Mouse (Mus musculus): ENCODE measurements at regions not wholly inside any gene's neighbourhood (a gene's known extent, or its start where the extent isn't known, plus 50 kb on each side); places are given as distances from the start of the nearest gene placed in this dataset.

DNA sequence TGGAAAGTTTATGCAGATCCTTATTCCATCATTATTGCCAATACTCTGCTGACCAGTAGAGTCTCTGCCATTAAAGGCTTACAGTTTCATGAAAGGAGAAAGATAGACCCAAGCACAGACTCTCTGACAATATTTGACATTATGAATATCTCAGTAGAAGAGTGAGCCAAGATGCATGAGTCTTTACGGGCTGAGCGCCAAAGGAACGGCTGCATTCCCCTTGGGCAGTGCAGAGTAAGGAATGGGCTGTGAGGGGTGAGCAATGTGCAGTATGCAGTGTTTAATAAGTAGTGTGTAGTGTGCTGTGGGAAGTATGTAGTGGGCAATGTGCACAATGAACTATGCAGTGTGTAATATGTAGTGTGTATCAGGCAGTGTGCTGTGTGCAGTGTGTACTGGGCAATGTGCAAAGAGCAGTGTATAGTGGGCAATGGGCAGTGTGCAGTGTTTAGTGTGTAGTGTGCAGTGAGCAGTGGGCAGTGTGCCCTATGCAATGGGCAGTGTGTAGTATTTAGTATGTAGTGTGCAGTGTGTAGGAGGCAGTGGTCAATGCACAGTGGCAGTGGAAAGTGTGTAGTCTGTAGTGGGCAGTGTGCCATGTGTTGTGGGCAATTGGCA, 671.8 kb downstream of the 5730522E02Rik start:
- WGBS = 81% methylated on average over 3 of the region's 3 CpGs
- peak; percentile 35; the same call in 1 of the 2 replicates for ATAC-seq (ENCODE audit: low FRiP score, low TSS enrichment)

GRCm38 (mm10) chr11:25536069-25536468, 674.5 kb downstream of the 5730522E02Rik start:
- H3K27ac ChIP-seq (ENCODE audit: low read length) = no peak overlapping the region
- no peaks in the 10 kb centered on the region for H3K27me3 ChIP-seq (ENCODE audit: insufficient read depth, low read length)
- H3K4me3 ChIP-seq (ENCODE audit: low read length) = no peak overlapping the region
- H3K4me1 ChIP-seq (ENCODE audit: insufficient read depth, low read length) = no peaks in the 10 kb centered on the region
- H3K9me3 ChIP-seq (ENCODE audit: low read length) = no peaks in the 10 kb centered on the region
- WGBS = 71% methylated on average over 7 of the region's 7 CpGs
- ATAC-seq (ENCODE audit: low FRiP score, low TSS enrichment) = no peak
- H3K36me3 ChIP-seq (ENCODE audit: insufficient read depth, low read length) = no peaks in the 10 kb centered on the region
- no peak overlapping the region for H3K4me2 ChIP-seq (replicated peaks; ENCODE audit: low read depth, low read length)
- H3K9ac ChIP-seq (replicated peaks; ENCODE audit: low read length) = no peak overlapping the region

More for the DNA sequence above, 671.8 kb downstream of the 5730522E02Rik start:
- Histone ChIP-seq H3K4me2 (replicated peaks; ENCODE audit: low read depth, low read length) (no peak overlapping the region), H3K9ac (replicated peaks; ENCODE audit: low read length) (no peak overlapping the region), H3K27ac (ENCODE audit: low read length) (no peak overlapping the region), H3K36me3 (ENCODE audit: insufficient read depth, low read length) (no peaks in the 10 kb centered on the region), H3K4me3 (ENCODE audit: low read length) (no peak overlapping the region), H3K4me1 (ENCODE audit: insufficient read depth, low read length) (no peaks in the 10 kb centered on the region), H3K9me3 (ENCODE audit: low read length) (no peaks in the 10 kb centered on the region), H3K27me3 (ENCODE audit: insufficient read depth, low read length) (no peaks in the 10 kb centered on the region)

DNA sequence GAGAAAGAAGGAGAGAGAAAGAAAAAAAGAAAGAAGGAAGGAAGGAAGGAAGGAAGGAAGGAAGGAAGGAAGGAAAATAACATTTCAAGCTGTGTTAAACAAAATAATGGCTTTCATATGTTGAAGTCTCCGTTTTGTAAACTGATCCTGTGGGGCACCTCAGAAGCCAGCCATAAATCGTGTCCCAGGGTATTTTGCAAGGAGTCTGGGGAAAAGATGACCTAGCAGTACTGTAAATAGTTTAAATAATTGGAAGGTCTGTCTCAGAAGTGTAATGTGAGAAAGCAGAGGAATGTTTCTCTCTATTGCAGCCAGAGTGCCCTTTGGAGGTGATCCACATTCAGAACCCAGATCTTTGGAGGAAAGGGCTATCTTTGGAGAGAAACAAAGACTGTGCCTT, 677.5 kb downstream of the 5730522E02Rik start:
- no peak for ATAC-seq (ENCODE audit: low FRiP score, low TSS enrichment)
- H3K27ac ChIP-seq (ENCODE audit: low read length) = no peak overlapping the region

DNA sequence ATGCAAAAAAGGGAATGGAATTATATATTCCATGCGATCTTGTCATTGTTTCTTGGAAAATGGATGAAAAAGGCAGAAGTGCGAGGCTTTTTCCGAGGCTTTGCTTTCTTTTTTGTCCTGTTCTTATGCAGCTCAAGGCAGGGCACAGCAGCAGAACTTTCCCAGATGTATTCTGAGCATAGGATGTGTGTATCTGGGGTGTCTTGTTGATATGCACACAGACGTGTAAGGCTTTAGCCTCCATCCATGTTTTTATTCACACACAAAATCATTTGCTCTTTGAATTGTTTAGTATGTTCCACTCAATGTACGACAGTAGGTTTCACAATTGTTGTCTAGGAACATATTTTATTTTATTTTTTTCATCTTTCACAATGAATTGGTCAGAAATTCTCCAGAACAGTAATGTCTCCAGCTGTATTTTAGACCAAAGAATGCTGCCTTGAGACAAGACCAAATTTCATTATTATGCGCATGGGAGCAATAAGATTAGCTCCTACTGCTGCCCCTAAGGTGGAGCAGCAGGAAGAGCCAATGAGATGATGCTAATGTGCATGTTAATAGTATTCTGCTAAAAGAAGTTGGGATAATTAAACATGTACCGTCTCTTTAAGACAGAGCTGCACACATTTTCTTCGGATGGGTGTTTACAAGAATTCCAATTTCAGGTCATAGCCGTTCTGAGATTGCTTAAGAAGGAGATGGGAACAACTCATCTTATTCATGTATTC, 678.7 kb downstream of the 5730522E02Rik start:
- Histone ChIP-seq H3K9ac (replicated peaks; ENCODE audit: low read length) (no peak overlapping the region), H3K27ac (ENCODE audit: low read length) (no peak overlapping the region), H3K4me2 (replicated peaks; ENCODE audit: low read depth, low read length) (no peak overlapping the region), H3K27me3 (ENCODE audit: insufficient read depth, low read length) (no peaks in the 10 kb centered on the region), H3K9me3 (ENCODE audit: low read length) (no peaks in the 10 kb centered on the region), H3K4me1 (ENCODE audit: insufficient read depth, low read length) (no peaks in the 10 kb centered on the region), H3K4me3 (ENCODE audit: low read length) (no peak overlapping the region), H3K36me3 (ENCODE audit: insufficient read depth, low read length) (no peaks in the 10 kb centered on the region)
- WGBS = 80% methylated on average over 9 of the region's 9 CpGs
- no peak for ATAC-seq (ENCODE audit: low FRiP score, low TSS enrichment)

More for the DNA sequence above, 677.5 kb downstream of the 5730522E02Rik start:
- H3K27me3 ChIP-seq (ENCODE audit: insufficient read depth, low read length) = no peaks in the 10 kb centered on the region
- WGBS = 13% methylated on average over 2 of the region's 2 CpGs
- H3K36me3 ChIP-seq (ENCODE audit: insufficient read depth, low read length) = no peaks in the 10 kb centered on the region
- H3K9ac ChIP-seq (replicated peaks; ENCODE audit: low read length) = no peak overlapping the region
- H3K4me1 ChIP-seq (ENCODE audit: insufficient read depth, low read length) = no peaks in the 10 kb centered on the region
- no peak overlapping the region for H3K4me3 ChIP-seq (ENCODE audit: low read length)
- H3K4me2 ChIP-seq (replicated peaks; ENCODE audit: low read depth, low read length) = no peak overlapping the region
- H3K9me3 ChIP-seq (ENCODE audit: low read length) = no peaks in the 10 kb centered on the region

- no peak overlapping the region for H3K9ac ChIP-seq (replicated peaks; ENCODE audit: low read length)
- no peak overlapping the region for H3K27ac ChIP-seq (ENCODE audit: low read length)
- no peak overlapping the region for H3K4me2 ChIP-seq (replicated peaks; ENCODE audit: low read depth, low read length)
- WGBS = 69% methylated on average over 5 of the region's 5 CpGs
- H3K4me1 ChIP-seq (ENCODE audit: insufficient read depth, low read length) = no peaks in the 10 kb centered on the region
- no peak overlapping the region for H3K4me3 ChIP-seq (ENCODE audit: low read length)
- ATAC-seq (ENCODE audit: low FRiP score, low TSS enrichment) = no peak
- H3K36me3 ChIP-seq (ENCODE audit: insufficient read depth, low read length) = no peaks in the 10 kb centered on the region
- no peaks in the 10 kb centered on the region for H3K9me3 ChIP-seq (ENCODE audit: low read length)
- H3K27me3 ChIP-seq (ENCODE audit: insufficient read depth, low read length) = no peaks in the 10 kb centered on the region
Measured at GRCm38 (mm10) chr11:25528056-25528455, 682.5 kb downstream of the 5730522E02Rik start.

- Histone ChIP-seq H3K9ac (replicated peaks; ENCODE audit: low read length) (no peak overlapping the region), H3K4me1 (ENCODE audit: insufficient read depth, low read length) (no peaks in the 10 kb centered on the region), H3K4me2 (replicated peaks; ENCODE audit: low read depth, low read length) (no peak overlapping the region), H3K4me3 (ENCODE audit: low read length) (no peak overlapping the region), H3K36me3 (ENCODE audit: insufficient read depth, low read length) (no peaks in the 10 kb centered on the region), H3K9me3 (ENCODE audit: low read length) (no peaks in the 10 kb centered on the region), H3K27ac (ENCODE audit: low read length) (no peak overlapping the region), H3K27me3 (ENCODE audit: insufficient read depth, low read length) (no peaks in the 10 kb centered on the region)
- 72% methylated on average over 2 of the region's 2 CpGs for WGBS
- no peak for ATAC-seq (ENCODE audit: low FRiP score, low TSS enrichment)
Measured at GRCm38 (mm10) chr11:25518903-25519302, 691.7 kb downstream of the 5730522E02Rik start.

DNA sequence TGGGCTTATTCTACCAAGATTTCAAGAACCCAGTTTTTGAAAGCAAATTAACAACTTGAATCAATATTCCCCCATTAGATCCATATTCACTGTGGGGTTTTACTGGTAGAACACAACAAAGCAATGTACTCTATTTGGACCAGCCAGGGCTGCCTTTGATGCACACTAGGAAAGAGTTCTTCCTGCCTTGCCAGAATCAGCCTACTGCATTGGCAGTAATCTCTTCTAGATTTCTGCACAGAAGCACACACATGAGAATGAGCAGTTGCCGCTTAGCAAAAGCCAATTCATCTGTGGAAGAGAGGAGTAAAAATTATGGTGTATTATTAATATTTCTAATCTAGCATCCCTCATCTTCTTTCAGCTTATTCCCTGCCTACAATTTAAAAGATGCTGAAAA, 692.4 kb downstream of the 5730522E02Rik start:
- Histone ChIP-seq H3K27ac (ENCODE audit: low read length) (no peak overlapping the region), H3K9ac (replicated peaks; ENCODE audit: low read length) (no peak overlapping the region), H3K4me2 (replicated peaks; ENCODE audit: low read depth, low read length) (no peak overlapping the region), H3K9me3 (ENCODE audit: low read length) (no peaks in the 10 kb centered on the region), H3K27me3 (ENCODE audit: insufficient read depth, low read length) (no peaks in the 10 kb centered on the region), H3K4me3 (ENCODE audit: low read length) (no peak overlapping the region), H3K36me3 (ENCODE audit: insufficient read depth, low read length) (no peaks in the 10 kb centered on the region), H3K4me1 (ENCODE audit: insufficient read depth, low read length) (no peaks in the 10 kb centered on the region)
- WGBS = 93% methylated on average over 1 of the region's 1 CpGs
- no peak for ATAC-seq (ENCODE audit: low FRiP score, low TSS enrichment)

- Histone ChIP-seq H3K4me2 (replicated peaks; ENCODE audit: low read depth, low read length) (no peak overlapping the region), H3K9me3 (ENCODE audit: low read length) (no peaks in the 10 kb centered on the region), H3K4me3 (ENCODE audit: low read length) (no peak overlapping the region), H3K27me3 (ENCODE audit: insufficient read depth, low read length) (no peaks in the 10 kb centered on the region), H3K27ac (ENCODE audit: low read length) (no peak overlapping the region), H3K9ac (replicated peaks; ENCODE audit: low read length) (no peak overlapping the region), H3K4me1 (ENCODE audit: insufficient read depth, low read length) (no peaks in the 10 kb centered on the region), H3K36me3 (ENCODE audit: insufficient read depth, low read length) (no peaks in the 10 kb centered on the region)
- ATAC-seq (ENCODE audit: low FRiP score, low TSS enrichment) = no peak
- 64% methylated on average over 3 of the region's 3 CpGs for WGBS
Measured at GRCm38 (mm10) chr11:25505500-25505899, 705.1 kb downstream of the 5730522E02Rik start.

DNA sequence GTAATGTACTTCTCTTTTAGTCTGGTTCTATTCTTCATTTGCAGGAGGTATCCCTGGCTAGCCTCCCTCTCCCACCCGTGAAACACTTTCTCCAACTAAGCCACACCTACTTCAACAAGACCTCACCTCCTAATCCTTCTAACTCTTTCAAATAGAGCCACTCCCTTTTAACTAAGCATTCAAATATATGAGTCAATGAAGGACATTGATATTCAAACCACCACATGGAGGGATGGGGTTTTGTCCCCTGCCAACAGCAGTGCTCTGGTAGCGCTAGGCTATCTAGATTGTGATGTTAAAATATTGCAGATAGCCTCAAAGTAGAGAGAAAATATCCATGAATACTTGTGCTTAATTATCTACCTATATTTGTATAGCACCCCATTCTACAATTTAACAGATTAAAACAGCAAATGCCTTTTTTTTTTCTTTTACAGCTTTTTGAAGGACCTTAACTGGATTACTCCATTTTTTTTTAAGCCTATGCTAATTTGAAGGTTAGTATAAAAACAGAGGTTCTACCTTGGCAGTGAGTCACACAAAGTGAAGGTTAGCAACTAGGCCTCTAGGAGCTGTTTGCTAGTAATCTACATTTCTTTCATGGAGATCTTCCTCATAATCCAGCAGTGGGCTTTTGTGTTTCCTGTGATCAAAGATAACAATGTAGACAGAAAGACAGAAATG, 736.7 kb downstream of the 5730522E02Rik start:
- WGBS = 44% methylated on average over 2 of the region's 2 CpGs
- H3K4me2 ChIP-seq (replicated peaks; ENCODE audit: low read depth, low read length) = no peak overlapping the region
- ATAC-seq (ENCODE audit: low FRiP score, low TSS enrichment) = no peak
- no peak overlapping the region for H3K4me3 ChIP-seq (ENCODE audit: low read length)
- H3K36me3 ChIP-seq (ENCODE audit: insufficient read depth, low read length) = no peaks in the 10 kb centered on the region
- no peak overlapping the region for H3K27ac ChIP-seq (ENCODE audit: low read length)
- no peaks in the 10 kb centered on the region for H3K9me3 ChIP-seq (ENCODE audit: low read length)
- no peak overlapping the region for H3K9ac ChIP-seq (replicated peaks; ENCODE audit: low read length)
- no peaks in the 10 kb centered on the region for H3K4me1 ChIP-seq (ENCODE audit: insufficient read depth, low read length)
- no peaks in the 10 kb centered on the region for H3K27me3 ChIP-seq (ENCODE audit: insufficient read depth, low read length)

GRCm38 (mm10) chr11:25469819-25470218, 740.7 kb downstream of the 5730522E02Rik start:
- 86% methylated on average over 6 of the region's 6 CpGs for WGBS
- H3K27me3 ChIP-seq (ENCODE audit: insufficient read depth, low read length) = no peaks in the 10 kb centered on the region
- no peak for ATAC-seq (ENCODE audit: low FRiP score, low TSS enrichment)
- no peak overlapping the region for H3K4me2 ChIP-seq (replicated peaks; ENCODE audit: low read depth, low read length)
- H3K4me3 ChIP-seq (ENCODE audit: low read length) = no peak overlapping the region
- H3K4me1 ChIP-seq (ENCODE audit: insufficient read depth, low read length) = no peaks in the 10 kb centered on the region
- no peak overlapping the region for H3K9ac ChIP-seq (replicated peaks; ENCODE audit: low read length)
- no peaks in the 10 kb centered on the region for H3K36me3 ChIP-seq (ENCODE audit: insufficient read depth, low read length)
- no peak overlapping the region for H3K27ac ChIP-seq (ENCODE audit: low read length)
- H3K9me3 ChIP-seq (ENCODE audit: low read length) = no peaks in the 10 kb centered on the region

Data from kidney, embryonic 16.5 days (tissue).